Mouse (Mus musculus) adrenal gland, adult 8-10 months (tissue): ENCODE measurements around the gene Zar1l. TPM values are rescaled to one million over a fixed set of nuclear protein-coding genes. Genes with fewer than 3 reads are reported as not detected.

Source experiments
- DNase-seq: peaks from one replicate; pipeline ENCODE4 v3.0.0; 2022
- total RNA-seq, 4 experiments: library from RNA; stranded (reverse); gene quantifications; 2 replicates each; pipeline ENCODE4 v1.2.4; 2022

The Zar1l gene
- total RNA-seq, 4 experiments from 2014 or later, result not detected

DNA sequence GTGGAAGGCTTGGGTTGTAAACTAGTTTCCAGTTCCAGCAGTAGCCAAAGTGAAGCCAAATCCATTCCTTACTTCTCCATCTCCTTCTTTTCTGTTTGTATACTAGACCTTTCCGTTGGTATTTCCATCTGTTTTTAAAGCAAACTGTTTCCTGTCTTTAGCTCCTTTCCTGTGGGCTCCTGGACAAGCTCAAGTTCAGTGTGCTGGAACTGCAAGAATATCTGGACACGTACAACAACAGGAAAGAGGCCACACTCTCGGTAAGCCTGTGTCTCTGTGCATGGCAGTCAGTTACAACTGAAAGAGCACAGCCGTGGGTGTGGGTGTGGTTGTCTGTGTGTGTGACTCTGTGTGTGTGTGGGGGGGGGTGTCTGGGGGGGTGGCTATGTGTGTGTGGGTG is 39.4 kb downstream of the Zar1l start:
- DNase-seq, result no peak

DNA sequence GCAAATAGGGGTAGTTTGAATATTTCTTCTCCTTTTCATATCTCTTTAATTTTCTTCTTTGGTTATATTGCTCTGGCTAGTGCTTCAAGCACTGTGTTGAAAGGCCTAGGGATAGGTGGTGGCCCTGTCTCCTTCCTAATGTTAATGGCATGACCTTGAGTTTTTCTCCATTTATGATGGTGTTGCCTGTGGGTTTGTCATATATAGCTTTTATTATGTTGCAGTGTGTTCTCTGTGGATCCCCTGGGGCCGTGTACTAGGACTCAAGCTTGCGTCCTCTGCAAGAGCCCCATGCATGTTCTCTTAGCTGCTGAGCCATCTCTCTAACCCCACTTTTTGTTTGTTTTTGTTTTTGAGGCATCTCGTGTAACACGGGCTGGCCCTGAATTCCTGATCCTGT is 40.6 kb downstream of the Zar1l start:
- no peak for DNase-seq

DNA sequence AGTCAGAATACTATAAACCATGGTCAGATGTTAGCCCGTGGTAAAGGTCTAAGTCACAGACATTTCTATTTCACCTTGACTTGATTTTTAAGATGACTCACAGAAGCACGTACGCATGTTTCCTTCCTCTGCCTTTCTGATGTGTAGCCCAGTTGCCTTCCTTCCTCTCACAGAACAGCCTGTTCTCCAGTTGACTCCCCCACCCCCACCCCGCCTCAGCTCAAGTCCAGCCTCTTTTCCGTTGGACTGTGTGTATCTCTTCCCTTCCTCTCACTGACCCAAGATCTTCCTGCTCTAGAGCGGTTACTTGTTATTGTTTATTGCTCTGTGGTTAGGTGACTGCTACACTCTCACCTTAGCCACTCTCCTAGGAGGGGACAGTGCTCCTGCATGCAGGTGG is 49.5 kb downstream of the Zar1l start:
- no peak for DNase-seq

DNA sequence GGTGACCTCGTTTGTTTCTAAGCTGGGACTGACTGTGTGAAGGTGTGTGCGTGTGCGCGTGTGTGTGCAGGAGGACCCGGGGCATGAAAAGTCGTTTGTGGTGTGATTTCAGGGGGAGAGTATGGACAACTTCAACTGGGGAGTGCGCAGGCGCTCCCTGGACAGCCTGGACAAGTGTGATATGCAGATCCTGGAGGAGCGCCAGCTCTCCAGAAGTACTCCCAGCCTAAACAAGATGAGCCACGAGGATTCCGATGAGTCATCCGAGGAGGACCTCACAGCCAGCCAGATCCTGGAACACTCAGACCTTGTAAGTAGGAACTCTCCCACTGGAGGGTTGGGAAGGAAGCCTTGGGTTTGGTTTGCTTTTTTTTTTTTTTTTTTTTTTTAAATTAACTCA is 51.8 kb downstream of the Zar1l start:
- peak; percentile 93 for DNase-seq

DNA sequence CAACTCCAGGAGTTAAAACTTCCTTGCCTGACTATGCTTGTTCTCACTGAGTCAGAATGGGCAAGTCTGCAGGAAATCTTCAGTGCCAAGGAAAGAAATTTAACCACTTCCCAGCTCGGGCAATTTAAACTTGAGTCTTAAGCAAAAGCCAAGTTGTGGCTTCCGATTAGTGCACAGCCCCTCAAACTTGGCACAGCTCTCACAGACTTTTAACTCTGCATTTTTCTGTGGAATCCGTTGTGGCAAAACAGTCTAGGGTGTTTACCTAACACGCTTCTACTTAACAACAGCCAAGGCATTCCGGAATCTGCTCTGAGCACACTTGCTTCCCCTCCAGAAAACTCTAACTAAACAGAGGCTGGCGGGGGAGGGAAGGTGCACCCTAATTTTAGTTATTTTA is 52.7 kb downstream of the Zar1l start:
- DNase-seq, result no peak

DNA sequence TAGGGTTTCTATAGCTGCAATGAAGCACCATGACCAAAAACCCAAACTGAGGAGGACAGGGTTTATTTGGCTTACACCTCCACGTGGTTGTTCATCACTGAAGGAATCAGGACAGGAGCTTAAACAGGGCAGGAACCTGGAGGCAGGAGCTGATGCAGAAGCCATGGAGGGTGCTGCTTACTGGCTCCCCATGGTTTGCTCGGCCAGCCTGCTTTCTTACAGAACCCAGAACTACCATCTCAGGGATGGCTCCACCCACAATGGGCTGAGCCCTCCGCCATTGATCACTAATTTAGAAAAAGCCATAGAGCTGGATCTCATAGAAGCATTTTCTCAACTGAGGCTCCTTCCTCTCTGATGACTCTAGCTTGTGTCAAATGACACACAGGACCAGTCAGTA is 53.2 kb downstream of the Zar1l start:
- no peak for DNase-seq

DNA sequence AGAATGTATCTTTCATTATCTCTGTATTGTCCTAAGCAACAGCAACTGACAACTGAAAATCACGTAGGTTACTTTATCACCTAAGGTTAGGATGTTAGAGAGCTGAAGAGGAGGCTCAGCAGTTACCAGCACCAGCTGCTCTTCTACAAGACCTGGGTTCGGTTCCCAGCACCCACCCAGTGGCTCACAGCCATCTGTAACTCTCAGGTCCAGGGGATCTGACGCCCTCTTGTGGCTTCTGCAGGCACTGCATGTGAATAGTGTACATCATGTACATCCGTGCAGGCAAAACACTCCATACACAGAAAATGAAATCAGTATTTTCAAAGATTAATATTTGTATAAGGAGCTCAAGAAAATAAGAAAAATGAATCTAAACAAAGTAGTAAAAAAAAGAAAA is 58.2 kb downstream of the Zar1l start:
- no peak for DNase-seq

DNA sequence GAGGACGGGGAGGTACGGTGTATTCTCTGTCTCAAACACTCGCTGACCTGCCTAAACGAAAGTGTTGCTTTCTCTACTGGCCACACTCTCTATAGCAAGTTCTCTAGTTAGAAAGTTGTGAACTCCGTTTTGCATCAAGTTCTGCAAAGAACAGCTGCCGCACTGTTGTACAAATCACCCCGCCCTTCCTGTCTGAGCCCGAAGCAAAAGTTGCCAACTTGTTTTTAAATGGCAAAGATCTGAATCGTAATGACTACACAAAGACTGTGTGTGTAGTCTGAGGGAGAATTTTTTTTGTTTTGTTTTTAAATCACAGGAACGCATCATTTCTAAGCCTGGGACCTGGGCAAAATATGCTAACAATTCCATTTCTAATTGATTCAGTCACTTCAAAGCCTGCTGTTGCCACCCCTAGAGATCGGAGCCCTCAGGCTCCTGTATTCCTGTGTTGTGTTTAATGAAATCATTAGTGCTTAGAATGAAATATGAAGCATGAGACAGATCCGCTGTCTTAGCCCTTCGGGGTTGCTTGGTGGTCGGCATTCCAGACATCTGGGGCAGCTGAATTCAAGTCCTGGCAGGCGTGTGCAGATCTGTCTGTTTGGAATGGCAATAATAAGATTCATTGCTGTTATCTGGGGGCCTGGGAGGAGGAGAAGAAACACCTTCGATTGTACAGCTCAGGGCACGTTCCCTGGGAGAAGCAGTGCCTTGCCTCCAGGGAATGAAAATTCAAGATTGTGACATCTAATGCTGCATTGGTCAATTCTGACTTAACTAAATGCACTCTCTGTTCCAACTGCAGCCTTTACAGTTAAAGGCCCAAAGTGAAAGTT is 59.8 kb downstream of the Zar1l start:
- no peak for DNase-seq

DNA sequence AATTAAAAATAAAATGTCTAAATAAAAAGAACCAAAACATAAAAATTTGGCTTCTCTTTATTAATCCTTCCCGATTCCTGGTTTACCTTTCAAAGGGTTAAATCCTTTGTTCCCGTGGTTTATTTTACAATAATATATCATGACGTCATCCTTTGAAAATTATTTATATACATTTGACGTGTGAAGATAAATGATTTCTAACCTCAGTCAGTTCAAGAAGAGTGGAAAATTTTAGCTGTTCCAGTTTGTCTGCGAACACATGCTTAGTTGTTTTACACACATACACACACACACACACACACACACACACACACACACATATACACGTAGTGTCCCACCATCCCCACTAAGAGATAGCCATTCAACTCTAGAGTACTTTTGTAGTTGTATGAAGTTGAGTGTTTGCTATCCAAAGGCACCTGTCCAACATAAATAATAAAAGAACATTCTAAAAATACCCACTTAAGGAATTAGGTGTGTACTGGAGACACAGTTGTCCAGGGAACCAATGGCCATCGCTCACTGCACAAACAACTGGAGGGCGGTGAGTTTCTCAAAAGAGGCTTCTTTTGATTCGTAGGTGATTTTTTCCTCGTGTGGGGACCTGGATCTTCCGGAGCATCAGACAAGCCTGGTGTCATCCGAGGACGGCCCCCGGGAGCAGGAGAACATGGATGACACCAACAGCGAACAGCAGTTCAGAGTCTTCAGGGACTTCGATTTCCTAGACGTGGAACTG is 60.6 kb downstream of the Zar1l start:
- no peak for DNase-seq

Other genes with a start within 250 kb of the Zar1l start
- 10 to 100 TPM in 1 of 4 experiments, 1 to 10 TPM in 3; 3.7 to 10.3 (median 8.1) TPM for gene Brca2, start 4.5 kb upstream of the Zar1l start, total RNA-seq
- 10 to 100 TPM; 27.3 to 31.7 (median 29.4) TPM for gene N4bp2l1, start 79.0 kb upstream of the Zar1l start, total RNA-seq
- gene N4bp2l2, start 148.0 kb upstream of the Zar1l start, total RNA-seq, result 10 to 100 TPM; 84.4 to 99.2 (median 88.5) TPM
- gene Pds5b, start 155.6 kb upstream of the Zar1l start, total RNA-seq, result 10 to 100 TPM; 19.7 to 33.6 (median 26.4) TPM